Mouse (Mus musculus): ENCODE measurements around the gene Abcc4. TPM values are rescaled to one million over a fixed set of nuclear protein-coding genes. Genes with fewer than 3 reads are reported as not detected.
A peak's percentile ranks its signal among the peaks of the same experiment; 100 is the strongest.

Gene Abcc4
- polyA plus RNA-seq, 1 experiment from 2014 or later: 2.1 TPM

- Histone ChIP-seq H3K9me3 (replicated peaks; ENCODE audit: control insufficient read depth, low read length, poor library complexity, severe bottlenecking) (no peaks in the 10 kb centered on the region), H3K4me2 (ENCODE audit: low read length) (peak overlapping the region; percentile 94), H3K4me3 (ENCODE audit: low read depth, low read length) (peak overlapping the region; percentile 77), H3K4me1 (ENCODE audit: control insufficient read depth, insufficient read depth, low read length) (peaks cover 8% of the 10 kb centered on the region; the same call in 1 of the 2 replicates), H3K36me3 (ENCODE audit: control insufficient read depth, insufficient read depth, low read length) (no peaks in the 10 kb centered on the region), H3K9ac (ENCODE audit: low read depth, low read length) (peak overlapping the region; percentile 81), H3K27ac (ENCODE audit: low read length) (no peak overlapping the region), H3K27me3 (ENCODE audit: control insufficient read depth, insufficient read depth, low read depth, low read length) (peaks cover 11% of the 10 kb centered on the region)
- ATAC-seq: peak; percentile 40; the same call in 1 of the 2 replicates
- WGBS: 2% methylated on average over 10 of the region's 10 CpGs
These were observed 583 bp downstream of the Abcc4 start for GRCm38 (mm10) chr14:118705465-118705807.

DNA sequence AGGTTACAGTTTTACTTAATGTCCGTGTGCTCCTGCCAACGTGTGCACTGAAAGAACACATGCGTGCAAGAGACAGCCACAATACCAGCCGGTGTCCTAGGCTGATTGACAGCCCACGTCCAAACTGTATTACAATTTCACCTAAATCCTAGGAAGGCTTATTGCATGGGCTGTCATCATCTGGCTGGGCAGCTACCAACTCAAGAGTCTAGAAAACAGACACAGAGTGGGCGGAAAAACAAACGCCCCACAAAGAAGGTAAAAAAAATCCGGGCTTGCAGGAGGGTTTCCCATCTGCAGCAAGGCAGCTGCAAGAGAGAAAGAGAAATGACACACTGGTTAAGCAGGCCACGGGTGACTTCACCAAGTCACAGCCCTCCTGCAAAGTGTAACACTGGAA is 2.7 kb downstream of the Abcc4 start:
- Histone ChIP-seq H3K27ac (ENCODE audit: low read length) (no peak overlapping the region), H3K4me1 (ENCODE audit: control insufficient read depth, insufficient read depth, low read length) (peaks cover 5% of the 10 kb centered on the region; the same call in 1 of the 2 replicates), H3K27me3 (ENCODE audit: control insufficient read depth, insufficient read depth, low read depth, low read length) (peaks cover 11% of the 10 kb centered on the region), H3K4me2 (ENCODE audit: low read length) (no peak overlapping the region), H3K9me3 (replicated peaks; ENCODE audit: control insufficient read depth, low read length, poor library complexity, severe bottlenecking) (no peaks in the 10 kb centered on the region), H3K36me3 (ENCODE audit: control insufficient read depth, insufficient read depth, low read length) (no peaks in the 10 kb centered on the region), H3K4me3 (ENCODE audit: low read depth, low read length) (no peak overlapping the region), H3K9ac (ENCODE audit: low read depth, low read length) (no peak overlapping the region)
- ATAC-seq: no peak
- WGBS: 74% methylated on average over 9 of the region's 9 CpGs

- Histone ChIP-seq H3K27ac (ENCODE audit: low read length) (no peak overlapping the region), H3K4me2 (ENCODE audit: low read length) (no peak overlapping the region), H3K4me1 (ENCODE audit: control insufficient read depth, insufficient read depth, low read length) (peaks cover 5% of the 10 kb centered on the region; the same call in 1 of the 2 replicates), H3K4me3 (ENCODE audit: low read depth, low read length) (no peak overlapping the region), H3K9me3 (replicated peaks; ENCODE audit: control insufficient read depth, low read length, poor library complexity, severe bottlenecking) (no peaks in the 10 kb centered on the region), H3K27me3 (ENCODE audit: control insufficient read depth, insufficient read depth, low read depth, low read length) (peaks cover 9% of the 10 kb centered on the region), H3K36me3 (ENCODE audit: control insufficient read depth, insufficient read depth, low read length) (no peaks in the 10 kb centered on the region), H3K9ac (ENCODE audit: low read depth, low read length) (no peak overlapping the region)
- ATAC-seq: no peak
- 49% methylated on average over 7 of the region's 7 CpGs for WGBS
These were observed 3.9 kb downstream of the Abcc4 start for GRCm38 (mm10) chr14:118701991-118702608.

DNA sequence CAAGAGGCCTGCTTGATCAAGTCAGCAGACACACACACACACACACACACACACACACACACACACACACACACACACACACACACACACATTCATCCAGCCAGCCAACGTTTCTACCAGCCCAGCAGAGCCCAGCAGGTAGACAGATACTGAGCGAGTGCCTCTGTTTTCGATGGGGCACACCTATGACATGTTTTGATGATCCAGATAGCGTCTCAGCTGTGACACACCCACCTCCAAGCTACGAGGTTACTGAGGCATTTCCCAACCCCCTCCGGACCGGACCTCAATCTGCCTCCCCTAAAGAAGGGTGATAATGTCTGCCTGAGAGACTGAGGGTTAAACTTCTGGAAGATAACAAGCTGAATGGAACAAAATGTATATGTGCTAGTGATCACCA is 5.4 kb downstream of the Abcc4 start:
- Histone ChIP-seq H3K9ac (ENCODE audit: low read depth, low read length) (no peak overlapping the region), H3K4me3 (ENCODE audit: low read depth, low read length) (no peak overlapping the region), H3K27me3 (ENCODE audit: control insufficient read depth, insufficient read depth, low read depth, low read length) (peaks cover 8% of the 10 kb centered on the region; the same call in 1 of the 2 replicates), H3K27ac (ENCODE audit: low read length) (no peak overlapping the region), H3K9me3 (replicated peaks; ENCODE audit: control insufficient read depth, low read length, poor library complexity, severe bottlenecking) (no peaks in the 10 kb centered on the region), H3K4me1 (ENCODE audit: control insufficient read depth, insufficient read depth, low read length) (no peaks in the 10 kb centered on the region), H3K36me3 (ENCODE audit: control insufficient read depth, insufficient read depth, low read length) (no peaks in the 10 kb centered on the region), H3K4me2 (ENCODE audit: low read length) (no peak overlapping the region)
- no peak for ATAC-seq
- 80% methylated on average over 7 of the region's 7 CpGs for WGBS

- ATAC-seq: no peak
- no peak overlapping the region for H3K4me2 ChIP-seq (ENCODE audit: low read length)
- no peak overlapping the region for H3K27ac ChIP-seq (ENCODE audit: low read length)
- no peaks in the 10 kb centered on the region for H3K36me3 ChIP-seq (ENCODE audit: control insufficient read depth, insufficient read depth, low read length)
- no peak overlapping the region for H3K9ac ChIP-seq (ENCODE audit: low read depth, low read length)
- H3K9me3 ChIP-seq (replicated peaks; ENCODE audit: control insufficient read depth, low read length, poor library complexity, severe bottlenecking): no peaks in the 10 kb centered on the region
- WGBS: 73% methylated on average over 5 of the region's 5 CpGs
- no peaks in the 10 kb centered on the region for H3K4me1 ChIP-seq (ENCODE audit: control insufficient read depth, insufficient read depth, low read length)
- H3K4me3 ChIP-seq (ENCODE audit: low read depth, low read length): no peak overlapping the region
- H3K27me3 ChIP-seq (ENCODE audit: control insufficient read depth, insufficient read depth, low read depth, low read length): peaks cover 8% of the 10 kb centered on the region; the same call in 1 of the 2 replicates
These were observed 6.1 kb downstream of the Abcc4 start for GRCm38 (mm10) chr14:118699963-118700362.

DNA sequence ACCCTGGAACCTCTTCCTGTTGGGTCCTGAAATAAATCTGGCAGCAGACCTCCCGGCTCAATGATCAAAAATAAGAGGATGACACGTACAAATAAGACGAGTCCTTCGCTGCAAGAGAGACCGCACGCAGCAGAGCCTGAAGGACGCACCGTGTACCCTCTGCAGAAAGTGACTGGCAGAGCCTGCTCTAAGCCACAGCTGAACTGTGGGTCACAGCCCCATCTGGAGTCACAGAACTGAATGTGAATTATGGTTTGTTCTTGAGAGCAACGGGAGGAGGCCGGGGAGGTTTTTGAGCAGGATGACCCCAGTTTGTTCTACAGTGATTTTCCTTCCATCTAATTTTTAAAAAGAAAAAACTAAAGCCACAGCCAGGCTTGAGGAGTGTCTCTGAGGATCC is 6.5 kb downstream of the Abcc4 start:
- Histone ChIP-seq H3K9ac (ENCODE audit: low read depth, low read length) (no peak overlapping the region), H3K4me1 (ENCODE audit: control insufficient read depth, insufficient read depth, low read length) (no peaks in the 10 kb centered on the region), H3K9me3 (replicated peaks; ENCODE audit: control insufficient read depth, low read length, poor library complexity, severe bottlenecking) (no peaks in the 10 kb centered on the region), H3K4me2 (ENCODE audit: low read length) (no peak overlapping the region), H3K4me3 (ENCODE audit: low read depth, low read length) (no peak overlapping the region), H3K36me3 (ENCODE audit: control insufficient read depth, insufficient read depth, low read length) (no peaks in the 10 kb centered on the region), H3K27me3 (ENCODE audit: control insufficient read depth, insufficient read depth, low read depth, low read length) (peaks cover 8% of the 10 kb centered on the region; the same call in 1 of the 2 replicates), H3K27ac (ENCODE audit: low read length) (no peak overlapping the region)
- no peak for ATAC-seq
- WGBS: 83% methylated on average over 10 of the region's 10 CpGs

DNA sequence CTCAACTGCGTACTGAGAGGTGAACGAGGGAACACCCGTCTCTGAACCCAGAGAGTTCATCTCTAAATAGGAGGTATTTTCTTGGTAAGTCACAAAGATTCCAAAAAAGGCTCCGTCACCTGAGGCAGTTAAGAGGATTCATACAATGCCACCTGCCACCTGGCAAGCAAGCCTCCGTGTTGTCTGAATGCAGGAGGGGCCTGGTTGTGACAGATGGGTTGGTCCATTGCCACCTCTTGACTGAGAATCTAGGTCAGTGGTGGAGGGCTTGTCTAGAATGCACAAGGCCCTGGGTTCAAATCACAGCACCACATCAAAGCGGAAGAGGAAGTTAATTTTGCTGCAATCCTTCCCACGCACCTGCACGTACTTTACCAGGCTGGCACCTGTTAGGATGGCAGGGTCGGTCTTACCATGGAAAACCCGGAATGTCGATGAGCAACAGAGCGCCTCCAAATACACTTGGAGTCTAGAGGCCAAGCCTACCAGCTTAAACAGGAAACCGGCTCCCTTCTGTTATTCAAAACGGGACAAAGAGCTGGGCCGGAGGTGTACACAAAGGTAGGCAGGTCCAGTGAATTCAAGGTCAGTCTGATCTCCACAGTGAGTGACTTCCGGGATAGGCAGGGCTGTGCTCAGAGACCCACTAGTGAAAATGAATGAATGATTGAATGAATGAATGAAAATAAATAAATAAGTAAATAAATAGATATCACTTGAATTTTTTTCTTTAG is 9.3 kb downstream of the Abcc4 start:
- no peaks in the 10 kb centered on the region for H3K36me3 ChIP-seq (ENCODE audit: control insufficient read depth, insufficient read depth, low read length)
- H3K9me3 ChIP-seq (replicated peaks; ENCODE audit: control insufficient read depth, low read length, poor library complexity, severe bottlenecking): no peaks in the 10 kb centered on the region
- no peak overlapping the region for H3K4me2 ChIP-seq (ENCODE audit: low read length)
- no peaks in the 10 kb centered on the region for H3K4me1 ChIP-seq (ENCODE audit: control insufficient read depth, insufficient read depth, low read length)
- no peak overlapping the region for H3K27ac ChIP-seq (ENCODE audit: low read length)
- WGBS: 96% methylated on average over 16 of the region's 16 CpGs
- no peak overlapping the region for H3K4me3 ChIP-seq (ENCODE audit: low read depth, low read length)
- H3K9ac ChIP-seq (ENCODE audit: low read depth, low read length): no peak overlapping the region
- no peak for ATAC-seq
- H3K27me3 ChIP-seq (ENCODE audit: control insufficient read depth, insufficient read depth, low read depth, low read length): no peaks in the 10 kb centered on the region

- Histone ChIP-seq H3K4me3 (ENCODE audit: low read depth, low read length) (no peak overlapping the region), H3K27me3 (ENCODE audit: control insufficient read depth, insufficient read depth, low read depth, low read length) (no peaks in the 10 kb centered on the region), H3K4me1 (ENCODE audit: control insufficient read depth, insufficient read depth, low read length) (no peaks in the 10 kb centered on the region), H3K9ac (ENCODE audit: low read depth, low read length) (no peak overlapping the region), H3K4me2 (ENCODE audit: low read length) (no peak overlapping the region), H3K27ac (ENCODE audit: low read length) (no peak overlapping the region), H3K9me3 (replicated peaks; ENCODE audit: control insufficient read depth, low read length, poor library complexity, severe bottlenecking) (no peaks in the 10 kb centered on the region), H3K36me3 (ENCODE audit: control insufficient read depth, insufficient read depth, low read length) (no peaks in the 10 kb centered on the region)
- WGBS: 94% methylated on average over 11 of the region's 11 CpGs
- no peak for ATAC-seq
These were observed 10.2 kb downstream of the Abcc4 start for GRCm38 (mm10) chr14:118695866-118696265.

DNA sequence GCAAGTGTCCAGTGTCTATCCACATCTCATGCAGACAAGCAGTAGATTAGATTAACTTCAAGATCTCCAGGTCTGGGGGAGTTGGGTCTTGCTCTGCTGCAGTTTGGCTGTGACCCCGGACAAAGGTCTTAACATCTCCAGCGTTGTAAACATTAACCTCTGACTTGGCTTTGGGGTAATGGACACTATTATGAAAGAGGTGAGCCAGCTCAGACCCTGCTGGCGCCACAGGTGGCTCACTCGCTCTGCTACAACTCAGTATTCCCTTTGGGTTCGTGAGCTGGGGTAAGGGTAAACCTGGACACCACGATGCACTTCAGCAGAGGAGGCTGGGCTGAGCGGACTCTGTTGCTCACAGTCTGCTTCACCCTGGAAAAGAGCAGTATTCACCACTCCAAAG is 11.7 kb downstream of the Abcc4 start:
- 90% methylated on average over 7 of the region's 7 CpGs for WGBS
- no peak for ATAC-seq
- no peaks in the 10 kb centered on the region for H3K4me1 ChIP-seq (ENCODE audit: control insufficient read depth, insufficient read depth, low read length)

More for the DNA sequence above, 11.7 kb downstream of the Abcc4 start:
- Histone ChIP-seq H3K4me3 (ENCODE audit: low read depth, low read length) (no peak overlapping the region), H3K36me3 (ENCODE audit: control insufficient read depth, insufficient read depth, low read length) (no peaks in the 10 kb centered on the region), H3K9me3 (replicated peaks; ENCODE audit: control insufficient read depth, low read length, poor library complexity, severe bottlenecking) (no peaks in the 10 kb centered on the region), H3K27ac (ENCODE audit: low read length) (no peak overlapping the region), H3K9ac (ENCODE audit: low read depth, low read length) (no peak overlapping the region), H3K4me2 (ENCODE audit: low read length) (no peak overlapping the region), H3K27me3 (ENCODE audit: control insufficient read depth, insufficient read depth, low read depth, low read length) (no peaks in the 10 kb centered on the region)
